Mouse (Mus musculus) spleen, postnatal 36 days (tissue): ENCODE data around the gene Prpsap1.

Experiments
- DNase-seq, 2 experiments: peaks; one replicate each; pipeline ENCODE4 v3.0.0; 2022; ENCODE audit warnings: low spot score in 2 of 2, mixed read lengths in 1 of 2

Prpsap1 gene

DNA sequence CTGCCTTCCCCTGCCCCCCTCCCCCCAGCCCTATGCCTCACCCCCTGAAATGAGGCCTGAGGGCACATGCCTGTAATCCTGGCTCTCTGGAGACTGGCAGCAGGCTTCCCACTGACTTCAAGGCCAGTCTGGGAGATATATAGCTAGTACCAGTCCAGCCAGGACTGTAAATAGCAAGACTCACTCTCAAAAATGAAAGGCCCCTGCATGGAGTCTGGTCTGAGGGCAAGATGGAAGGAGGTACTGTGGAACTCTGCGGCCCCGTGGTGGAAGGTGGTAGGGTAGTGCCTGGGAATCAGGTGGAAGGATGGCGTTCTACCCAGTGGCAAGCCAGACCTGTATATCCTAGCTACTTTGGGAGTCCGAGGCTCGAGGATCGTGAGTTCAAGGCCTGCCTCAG lies 50.1 kb downstream of the Prpsap1 start:
- DNase-seq, result no peak

DNA sequence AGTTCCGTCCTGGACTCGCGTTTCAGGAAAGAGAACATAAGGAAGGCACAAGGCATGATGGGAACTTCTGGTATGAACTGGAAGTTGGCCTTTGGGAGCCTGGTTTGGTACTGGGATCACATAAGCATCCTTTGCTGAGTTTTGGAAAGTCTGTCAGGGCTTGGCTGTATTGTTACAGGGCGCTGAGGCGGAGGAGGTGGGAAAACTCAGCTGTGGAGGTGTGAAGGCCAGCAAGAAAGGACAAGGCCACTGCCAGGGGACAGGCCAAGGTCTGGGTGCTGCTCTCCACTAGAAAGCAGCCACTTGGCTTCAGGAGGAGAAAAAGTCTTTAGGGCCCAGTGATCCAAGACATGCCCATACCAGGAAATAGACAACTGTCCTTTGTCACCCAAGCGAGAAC lies 50.7 kb downstream of the Prpsap1 start:
- DNase-seq, result no peak

DNA sequence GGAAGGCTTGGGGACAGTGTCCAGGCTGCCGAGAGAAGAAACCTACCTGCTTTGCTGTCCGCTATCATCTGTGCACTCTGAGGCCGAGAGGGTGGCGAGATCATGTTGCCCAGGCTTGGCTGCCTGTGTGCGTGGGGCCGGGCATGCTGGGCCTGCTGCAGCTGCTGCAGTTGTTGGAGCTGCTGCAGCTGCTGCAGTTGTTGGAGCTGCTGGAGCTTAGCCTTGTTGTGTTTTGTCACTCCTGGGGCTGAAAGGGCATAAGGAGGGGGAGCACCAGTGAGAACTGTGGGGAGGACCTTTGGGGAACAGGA lies 51.2 kb downstream of the Prpsap1 start:
- DNase-seq, result no peak

DNA sequence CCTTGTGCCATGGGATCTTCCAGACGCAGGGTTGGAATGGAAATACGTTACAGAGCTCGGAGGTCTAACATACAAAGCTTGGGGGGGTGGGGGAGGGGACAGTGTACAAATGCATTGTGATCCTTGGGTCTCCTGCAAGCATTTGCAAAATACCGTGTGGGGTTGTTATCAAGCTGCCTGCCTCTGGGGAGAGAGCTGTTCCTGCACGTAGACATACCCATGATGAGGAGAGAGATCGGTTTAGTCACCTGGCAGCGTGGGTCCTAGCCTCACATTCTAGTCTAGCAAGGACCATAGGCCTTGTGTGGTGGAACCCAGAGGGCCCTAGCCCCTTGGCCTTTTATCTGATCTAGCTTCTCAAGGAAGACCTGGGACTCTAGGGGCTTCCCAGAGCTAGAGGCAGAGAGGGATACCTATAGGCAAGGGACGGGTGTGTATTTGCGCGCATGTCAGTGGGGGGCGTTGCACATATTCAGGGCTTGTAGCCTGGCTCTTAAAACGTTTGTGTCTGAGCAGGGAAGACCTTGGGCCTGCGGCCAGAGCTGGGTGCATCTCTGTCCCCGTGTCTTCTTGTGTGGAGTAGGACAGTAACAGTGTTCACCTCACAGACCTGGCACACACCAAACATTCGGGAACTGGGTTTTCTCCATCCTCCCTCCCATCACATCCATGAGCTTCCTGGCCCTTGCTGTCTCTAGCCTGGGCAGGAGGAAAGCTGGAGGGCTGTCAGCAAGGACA lies 51.7 kb downstream of the Prpsap1 start:
- DNase-seq, result no peak

DNA sequence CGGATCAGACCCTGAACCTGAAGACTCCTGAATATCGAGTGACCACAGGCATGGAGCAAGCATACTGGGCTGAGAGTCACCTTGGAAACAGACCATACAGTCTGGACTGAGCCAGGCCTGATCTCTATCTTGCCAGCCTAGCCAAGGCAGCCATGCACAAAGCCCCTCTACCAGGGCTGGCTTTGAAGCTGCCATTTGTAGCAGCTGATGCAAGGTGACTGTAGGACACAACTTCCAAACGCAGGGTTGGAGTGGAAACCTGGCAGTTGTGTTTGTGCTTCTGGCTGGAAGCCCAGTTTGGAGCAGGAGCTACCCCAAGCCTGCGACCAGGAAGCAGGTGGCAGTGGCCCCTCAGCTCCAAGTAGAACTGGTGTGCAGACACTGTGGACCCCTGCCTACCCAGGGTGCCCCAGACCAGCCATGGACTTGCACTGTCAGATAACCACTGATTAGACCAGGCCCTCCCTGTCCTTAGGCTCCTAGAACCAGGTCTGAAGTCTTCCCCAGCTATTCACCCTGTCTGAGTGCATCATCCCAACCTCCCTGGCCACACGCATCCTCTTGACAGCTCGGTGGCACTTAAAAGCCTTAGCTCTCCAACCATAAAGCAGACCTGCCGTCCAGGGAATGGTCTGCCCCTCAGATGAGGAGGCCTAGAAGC lies 53.5 kb downstream of the Prpsap1 start:
- no peak for DNase-seq

DNA sequence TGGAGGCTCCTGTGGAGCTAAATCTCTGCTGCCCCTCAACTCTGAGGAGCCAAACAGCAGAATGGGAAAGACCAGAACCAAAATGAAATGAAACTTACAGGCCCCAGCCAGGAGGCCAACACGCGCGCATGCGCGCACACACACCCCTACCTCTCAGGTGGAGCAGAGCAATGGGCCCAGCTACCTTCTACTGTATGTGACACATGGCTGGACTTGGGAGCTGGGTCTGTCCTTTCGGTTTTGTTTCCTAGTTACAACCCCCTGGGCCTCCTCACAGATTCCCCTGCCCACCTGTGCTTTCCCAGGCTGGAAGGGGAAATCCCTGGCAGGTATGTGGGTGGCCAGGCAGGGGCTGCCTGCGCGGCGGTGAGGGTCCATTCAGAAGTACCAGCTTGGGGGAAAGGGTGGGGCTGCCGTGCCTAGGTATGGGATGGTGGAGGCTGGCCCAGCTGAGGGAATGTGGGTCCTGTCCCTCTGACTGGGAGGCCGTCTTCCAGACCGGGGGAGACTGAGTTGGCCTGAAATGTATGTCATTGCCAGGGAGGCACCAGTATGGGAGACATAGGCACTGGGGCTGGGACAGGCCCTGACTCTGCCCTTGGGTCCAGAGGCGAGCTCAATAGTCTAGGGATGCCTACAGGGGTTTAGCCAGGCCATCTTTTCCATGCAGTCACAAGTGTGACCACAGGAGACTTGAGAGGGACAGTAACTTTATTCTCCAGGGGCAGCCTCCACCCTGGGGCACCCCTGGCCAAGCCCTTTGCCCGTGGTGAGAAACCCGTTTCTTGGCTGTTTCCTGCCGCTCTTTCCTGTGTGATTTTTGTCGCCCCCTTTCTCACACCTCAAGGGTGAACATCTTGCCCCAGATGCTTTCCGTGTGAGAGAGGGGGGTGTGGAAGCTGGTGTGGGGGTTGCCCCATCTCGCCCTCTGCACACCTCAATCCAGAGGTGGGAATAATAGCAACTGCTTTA lies 54.4 kb downstream of the Prpsap1 start:
- DNase-seq, result peak; percentile 59

DNA sequence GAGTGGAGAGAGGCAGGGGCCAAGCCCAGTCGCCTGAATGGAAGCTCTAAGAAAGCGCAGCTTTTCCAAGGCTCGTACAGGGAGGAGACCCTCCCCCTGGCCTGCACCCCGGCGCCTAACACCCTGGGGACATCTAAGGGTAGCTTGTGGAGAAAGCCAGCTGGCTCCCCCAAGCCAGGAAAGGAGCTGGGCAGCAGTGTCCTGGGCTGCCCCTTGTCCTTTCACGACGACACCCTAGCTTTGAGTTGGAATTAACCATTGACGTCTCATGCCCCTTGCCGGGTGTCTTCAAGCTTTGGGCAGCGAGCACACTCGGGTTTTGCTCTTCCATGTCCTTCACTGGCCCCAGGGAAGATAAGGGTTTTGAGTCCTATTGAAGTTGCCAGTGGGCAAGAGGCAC lies 56.5 kb downstream of the Prpsap1 start:
- no peak for DNase-seq

DNA sequence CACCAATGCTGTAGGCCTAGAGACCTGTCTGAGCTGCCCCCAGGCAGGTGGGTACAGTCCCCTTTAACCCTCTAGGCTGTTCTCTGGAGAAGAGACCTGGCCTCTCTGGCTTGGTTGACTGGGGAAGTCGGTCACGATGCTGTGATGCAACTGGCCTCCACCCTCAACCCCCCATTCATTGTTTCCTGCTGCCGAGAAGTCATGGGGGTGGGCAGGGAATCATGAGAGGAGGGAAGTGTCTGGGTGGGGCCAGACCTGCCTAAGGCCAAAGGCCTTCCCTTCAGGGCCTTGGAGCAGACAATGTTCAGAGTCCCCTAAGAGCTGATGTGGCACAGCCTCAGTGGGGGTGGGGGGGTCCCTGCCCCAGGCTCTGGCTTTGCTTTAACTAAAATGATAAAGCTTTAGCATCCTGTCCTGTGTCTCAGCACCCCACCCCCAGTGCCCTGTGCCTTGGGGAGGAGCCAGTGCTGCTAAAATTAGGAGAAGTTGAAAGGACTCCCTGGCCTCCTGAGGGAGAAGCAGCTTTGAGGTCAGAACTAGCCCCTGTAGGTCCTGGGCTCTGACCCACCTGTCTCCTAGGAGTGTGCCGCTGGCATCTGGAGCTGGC lies 57.2 kb downstream of the Prpsap1 start:
- peak; percentile 44 to 53 for DNase-seq

DNA sequence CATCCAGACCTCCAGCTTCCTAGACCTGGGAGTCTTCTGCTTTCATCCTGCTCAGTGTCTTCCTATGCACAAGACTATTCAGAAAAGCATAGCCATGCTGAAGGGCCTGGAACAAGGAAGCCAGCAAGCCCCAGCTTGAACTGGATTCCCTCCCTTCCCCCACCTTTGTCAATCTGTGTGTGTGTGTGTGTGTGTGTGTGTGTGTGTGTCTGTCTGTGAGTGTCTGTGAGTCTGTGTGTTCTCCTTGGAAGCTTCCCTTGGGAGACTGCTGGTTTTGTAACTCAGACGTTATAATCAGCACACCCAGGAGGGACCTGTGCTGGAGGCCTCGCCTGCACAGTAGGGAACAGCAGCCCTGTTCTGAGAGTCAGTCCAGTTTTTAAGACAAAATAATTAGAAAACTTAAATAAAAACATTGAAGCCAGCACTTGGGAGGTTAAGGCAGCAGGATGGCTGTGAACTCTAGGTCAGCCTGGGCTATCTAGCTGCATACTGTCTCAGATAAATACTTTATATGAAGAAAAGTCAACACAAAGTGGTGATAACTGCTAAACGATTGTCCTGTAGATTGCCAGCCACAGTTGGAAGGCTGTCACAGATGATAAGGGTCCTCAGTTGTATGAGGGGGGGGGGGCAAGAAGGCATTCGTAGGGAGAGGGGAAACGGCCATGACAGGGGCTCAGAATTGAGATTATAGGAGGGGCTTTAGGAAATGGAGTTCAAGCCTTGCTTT lies 57.8 kb downstream of the Prpsap1 start:
- no peak for DNase-seq

DNA sequence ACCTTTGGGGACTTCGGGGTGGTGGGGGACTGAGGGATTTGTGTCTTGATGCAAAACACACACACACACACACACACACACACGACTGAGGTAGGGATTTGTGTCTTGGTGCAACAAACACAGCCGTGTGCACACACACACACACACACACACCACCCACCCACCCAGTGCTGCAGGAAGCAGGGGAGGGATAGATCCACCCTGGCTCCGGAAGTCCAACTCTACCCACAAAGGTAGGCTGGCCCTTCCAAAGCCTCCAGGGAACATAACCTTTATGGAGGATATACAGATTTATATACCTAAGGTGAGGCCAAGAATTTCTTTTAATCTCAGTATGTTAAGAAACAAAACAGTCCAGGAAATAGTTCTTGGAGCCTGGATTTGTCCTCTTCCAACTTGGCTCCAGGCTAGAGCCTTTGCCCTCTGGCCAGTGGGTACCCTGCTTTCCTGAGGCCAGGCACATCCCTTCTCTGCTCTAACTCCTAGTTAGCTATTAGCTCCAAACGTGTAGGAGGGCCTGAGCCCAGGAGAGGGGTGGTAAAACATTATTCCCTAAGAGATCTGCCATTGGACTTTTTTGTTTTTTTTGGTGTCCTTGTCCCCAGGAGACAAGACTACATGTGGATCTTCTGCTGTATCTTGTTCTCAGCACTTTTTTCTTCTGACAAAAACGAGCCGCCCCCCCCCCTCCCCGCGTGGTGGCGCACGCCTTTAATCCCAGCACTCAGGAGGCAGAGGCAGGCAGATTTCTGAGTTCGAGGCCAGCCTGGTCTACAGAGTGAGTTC lies 58.8 kb downstream of the Prpsap1 start:
- no peak for DNase-seq

DNA sequence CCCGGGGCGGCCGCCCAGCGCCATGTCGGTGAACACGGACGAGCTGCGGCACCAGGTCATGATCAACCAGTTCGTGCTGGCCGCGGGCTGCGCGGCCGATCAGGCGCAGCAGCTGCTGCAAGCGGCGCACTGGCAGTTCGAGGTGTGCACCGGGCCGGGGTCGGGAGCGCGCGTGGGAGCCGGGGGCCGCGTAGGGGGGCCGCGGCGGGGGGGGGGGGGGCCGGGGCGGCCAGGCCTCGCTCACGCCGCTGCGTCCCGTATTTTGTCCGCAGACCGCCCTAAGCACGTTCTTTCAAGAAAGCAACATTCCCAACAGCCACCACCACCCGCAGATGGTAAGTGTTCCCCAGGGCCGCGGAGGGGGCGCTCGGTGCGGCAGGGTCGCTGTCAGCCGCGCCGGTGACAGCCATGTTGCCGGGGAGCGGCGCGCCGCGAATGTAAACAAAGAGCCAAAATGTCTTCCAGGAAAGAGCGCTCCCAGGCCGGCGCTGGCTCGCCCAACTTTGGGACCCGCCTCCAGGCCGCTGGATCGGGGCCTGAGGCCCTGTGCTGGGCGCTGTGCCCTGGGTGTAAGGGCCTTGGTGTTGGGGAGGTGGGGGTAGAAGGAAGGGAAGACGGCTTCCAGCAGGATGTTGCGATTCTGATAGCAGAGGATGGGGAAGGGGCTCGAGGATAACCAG lies 59.6 kb downstream of the Prpsap1 start:
- DNase-seq, result peak; percentile 47 to 52

DNA sequence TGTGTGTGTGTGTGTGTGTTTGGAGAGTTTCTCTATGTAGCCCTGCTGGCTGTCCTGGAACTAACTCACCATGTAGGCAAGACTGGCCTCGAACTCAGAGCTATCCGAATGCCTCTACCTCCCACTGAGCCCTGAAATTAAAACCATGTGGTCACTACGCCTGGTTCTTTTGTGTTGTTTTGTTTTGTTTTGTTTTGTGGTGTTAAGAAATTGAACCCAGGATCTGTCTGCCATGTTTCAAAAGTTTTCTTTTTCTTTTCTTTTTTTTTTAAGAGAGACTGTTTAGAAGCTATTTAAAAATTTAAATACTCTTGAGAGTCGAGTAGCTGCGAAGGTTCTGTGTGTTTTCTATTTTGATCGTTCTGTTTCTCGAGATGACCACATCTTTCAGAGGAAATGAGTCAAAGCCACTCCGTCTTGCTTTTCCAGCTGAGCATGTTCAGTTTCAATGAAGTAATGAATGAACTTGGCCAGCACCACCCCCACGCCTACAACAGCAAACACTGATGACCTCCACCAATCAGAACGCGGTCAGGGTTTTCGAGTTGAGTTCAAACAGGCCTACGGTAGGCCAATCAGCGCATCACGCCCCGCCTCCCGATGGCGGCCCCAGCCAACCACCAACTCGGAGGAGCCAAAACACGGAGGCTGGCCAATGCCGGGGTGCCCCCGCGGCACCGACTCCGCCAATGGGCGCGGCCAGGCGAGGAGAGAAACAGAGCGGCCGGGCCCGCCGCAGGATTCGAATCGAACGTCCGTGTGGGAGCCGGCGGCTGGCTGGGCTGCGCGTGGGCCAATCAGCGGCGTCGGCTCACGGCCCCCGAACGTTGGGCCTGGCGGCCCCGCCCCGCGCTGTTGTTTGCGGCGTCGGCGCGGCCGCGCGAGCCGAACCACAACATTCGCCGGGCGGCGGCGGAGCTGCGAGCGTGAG lies 60.4 kb downstream of the Prpsap1 start, which contains the start of gene Ubald2:
Gene Ubald2, plus strand, starts transcription at position 739 of the 931 bp plus-strand sequence.
- DNase-seq, result peak; percentile 100

DNA sequence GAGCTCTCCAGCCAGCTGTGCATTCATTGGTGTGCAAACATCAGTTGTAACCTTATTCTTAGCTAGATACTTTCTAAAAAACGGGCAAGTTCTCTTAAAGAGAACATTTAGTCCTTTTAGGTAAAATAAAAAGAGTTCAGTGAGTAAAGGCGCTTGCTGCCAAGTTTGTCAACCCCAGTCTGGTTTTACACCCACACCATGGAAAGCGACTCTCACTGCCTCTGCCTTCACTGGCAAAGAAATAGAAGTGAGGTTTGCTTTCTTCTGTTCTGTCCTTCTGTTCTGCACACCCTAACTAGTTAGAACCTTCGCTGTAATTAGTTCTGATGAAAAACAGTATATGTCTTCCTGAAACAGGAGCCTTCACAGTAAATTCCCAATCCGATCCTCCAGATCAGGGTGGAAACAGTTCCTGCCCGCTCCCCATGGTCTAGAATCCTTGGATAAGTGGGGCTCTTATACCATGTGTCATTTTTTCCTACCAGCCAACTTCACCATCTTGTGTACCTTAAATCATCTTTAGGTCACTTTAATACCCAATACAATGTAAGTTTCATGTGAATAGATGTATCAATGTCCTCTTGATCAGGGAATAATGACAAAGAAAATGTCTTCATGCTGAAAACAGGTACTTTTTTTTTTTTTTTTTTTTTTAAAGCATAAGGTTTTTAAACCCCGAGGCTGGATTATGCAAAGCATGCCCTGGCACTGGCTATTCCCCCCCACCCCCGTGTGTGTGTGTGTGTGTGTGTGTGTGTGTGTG lies 61.2 kb downstream of the Prpsap1 start:
- no peak for DNase-seq

DNA sequence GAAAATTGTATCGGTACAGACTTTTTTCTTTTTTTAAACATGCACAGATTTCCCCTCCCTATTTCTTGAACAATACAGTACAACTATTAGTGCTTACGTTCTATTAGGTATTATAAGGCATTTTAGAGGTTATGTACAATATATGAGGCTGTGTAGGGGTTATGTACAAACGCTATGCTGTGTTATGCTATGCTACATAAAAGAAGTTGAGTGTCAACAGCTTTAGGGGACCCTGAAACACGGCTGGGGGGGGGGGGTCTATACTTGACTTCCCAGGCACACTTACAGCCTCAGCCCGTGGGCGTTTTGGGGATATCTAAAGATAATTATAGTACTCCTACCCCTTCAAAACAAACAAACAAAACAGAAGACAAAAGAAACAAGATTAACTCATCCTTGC lies 61.9 kb downstream of the Prpsap1 start:
- DNase-seq, result no peak

DNA sequence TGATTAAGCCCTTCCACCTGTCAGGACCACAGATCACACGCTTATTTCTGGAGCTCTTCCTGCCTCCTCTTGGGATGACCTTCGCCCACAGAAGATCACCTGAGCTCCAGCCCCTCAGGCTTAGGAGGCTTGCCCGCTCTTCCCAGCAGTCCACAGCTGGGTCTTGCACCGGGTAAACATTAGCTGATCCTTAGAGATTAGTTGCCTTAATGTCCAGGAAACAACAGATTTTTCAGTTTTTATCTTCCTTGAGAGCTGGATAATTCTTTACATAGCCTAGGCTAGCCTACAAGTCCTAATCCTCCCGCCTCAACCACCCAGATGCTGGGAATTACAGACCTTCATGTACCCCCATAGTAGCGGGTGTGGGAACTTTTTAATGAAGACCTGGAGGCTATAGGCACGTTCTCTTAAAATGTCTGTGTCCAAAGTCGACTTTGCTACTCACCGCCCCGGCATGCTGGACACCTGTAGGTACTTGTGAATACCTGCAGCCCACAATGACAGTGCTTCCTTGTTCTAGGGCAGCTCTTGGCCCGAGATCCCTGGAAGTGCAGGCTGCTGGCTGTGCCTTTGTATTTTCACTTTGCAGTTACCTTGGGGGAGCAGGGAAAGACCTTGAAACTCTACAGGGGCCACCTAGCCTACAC lies 62.4 kb downstream of the Prpsap1 start:
- no peak for DNase-seq

DNA sequence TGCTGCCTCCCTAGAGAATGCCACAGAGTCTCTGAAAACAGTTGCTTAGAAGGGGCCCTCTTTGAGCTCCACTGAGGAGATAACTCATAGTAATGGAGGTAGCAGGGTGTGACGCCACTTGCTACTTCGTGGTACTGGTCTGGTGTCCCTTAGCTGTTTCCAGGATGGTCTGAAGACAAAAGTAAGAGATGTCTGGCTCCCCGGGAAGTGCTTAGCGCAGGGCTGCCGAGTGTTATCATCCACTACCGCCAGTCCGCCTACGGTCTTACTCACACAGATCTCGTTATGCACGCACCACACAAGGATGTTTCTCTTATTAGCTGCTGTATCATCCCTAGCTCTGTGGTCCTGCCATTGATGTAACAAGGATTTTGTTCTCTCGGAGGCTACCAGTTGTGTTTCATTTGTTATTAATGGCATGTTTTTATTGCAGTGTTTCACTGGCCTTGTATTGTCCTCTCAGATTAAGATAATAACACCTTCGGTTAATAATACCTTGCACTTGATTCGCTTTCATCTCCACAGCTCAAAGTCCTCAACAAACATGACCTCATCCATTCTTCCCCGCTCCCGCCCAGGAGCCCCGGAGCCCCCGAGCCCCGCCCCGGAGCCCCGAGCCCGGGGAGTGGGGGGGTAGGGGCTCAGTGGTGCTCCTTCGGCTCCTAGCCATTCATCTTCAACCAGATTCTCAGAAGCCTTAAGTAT lies 63.1 kb downstream of the Prpsap1 start:
- no peak for DNase-seq
